Mouse (Mus musculus) mammary gland, adult 2 months (tissue): ENCODE data around the gene 4930480E11Rik. TPM values are rescaled to one million over a fixed set of nuclear protein-coding genes. Genes with fewer than 3 reads are reported as not detected.

Source experiments
- polyA plus RNA-seq: library from polyadenylated mRNA; depleted of rRNA; stranded (reverse); fragments of >200 nt; gene quantifications from 2 replicates; pipeline ENCODE4 v1.2.3, GENCODE M21; 2012; ENCODE audit warnings: low replicate concordance; rRNA removed

Gene 4930480E11Rik
- polyA plus RNA-seq: not detected in 2 replicates

GRCm38 (mm10) chrX:78369343-78369742, at the start of gene 4930480E11Rik:
TSS of gene 4930480E11Rik (plus strand) at chrX:78369643.

Other genes starting within 250 kb of the 4930480E11Rik start
- not detected in 2 replicates for gene Gm5938, start 244.2 kb upstream of the 4930480E11Rik start, polyA plus RNA-seq
- not detected in 2 replicates for gene Obp1b, start 182.9 kb upstream of the 4930480E11Rik start, polyA plus RNA-seq
- gene Gm14743, start 123.7 kb upstream of the 4930480E11Rik start, polyA plus RNA-seq: not detected in 2 replicates
- gene Prrg1, start 214.3 kb downstream of the 4930480E11Rik start, polyA plus RNA-seq: 1.5 and 3.8 TPM in 2 replicates